8 mouse cellular contexts compared by ENCODE assay signal in the genomic region with DNA sequence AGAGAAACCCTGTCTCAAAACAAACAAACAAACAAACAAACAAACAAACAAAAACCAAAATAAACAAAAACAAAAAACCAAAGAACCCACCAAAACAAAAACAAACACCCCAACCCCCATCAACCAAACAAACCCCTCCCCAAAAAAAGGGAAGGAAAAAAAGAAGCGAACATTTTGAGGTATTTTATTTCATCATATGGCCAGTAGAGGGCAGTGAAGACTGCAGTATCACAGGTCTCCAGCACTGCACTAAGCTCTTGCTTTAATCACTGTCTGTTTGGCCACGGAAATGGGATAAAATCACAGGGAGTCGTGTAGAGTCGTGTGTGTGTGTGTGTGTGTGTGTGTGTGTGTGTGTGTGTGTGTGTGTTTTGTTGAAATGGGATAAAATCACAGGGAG. TPM values are rescaled to one million over a fixed set of nuclear protein-coding genes. Genes with fewer than 3 reads are reported as not detected.
DNase-seq lines count a peak whose midpoint lies in the region; ATAC-seq and TF ChIP-seq lines count a peak whose summit lies in the region.

No protein-coding gene starts in this region.

- H3K27ac ChIP-seq in left cerebral cortex, adult 2 months, result no peak overlapping the region

- peak; percentile 33 to 46; a peak in 2 of 4 replicates for ATAC-seq in hematopoietic stem cell, adult 5-6 weeks (replicated peaks in 1 of 2; ENCODE audit: insufficient read depth in 1 of 2, low FRiP score in 2 of 2, low TSS enrichment in 1 of 2, low read depth in 1 of 2, poor library complexity in 2 of 2, severe bottlenecking in 2 of 2)
- ATAC-seq in megakaryocyte-erythroid progenitor cell, adult 5-6 weeks (replicated peaks; ENCODE audit: low FRiP score, low TSS enrichment, poor library complexity, severe bottlenecking), result no peak

- no peak overlapping the region for H3K4me3 ChIP-seq in left cerebral cortex, adult 2 months

- TF ChIP-seq CTCF in left cerebral cortex, adult 2 months (IDR thresholded peaks at IDR 0.05), result peak; percentile 66

- intact Hi-C loops in left cerebral cortex, adult 2 months (cut with DNase I), result no loop called here
- intact Hi-C loops in left cerebral cortex, postnatal 36 days (cut with DNase I), result loop anchor here (2.0 to 10.0 kb wide), 2 partner anchors 315 to 347 kb away; a partner anchor contains a TSS

- DNase-seq in adrenal gland, postnatal 14 days, result peak; percentile 40
- DNase-seq in adrenal gland, adult 18-20 months (ENCODE audit: low spot score in 2 of 2), result no peak
- DNase-seq in left cerebral cortex, adult 2 months (ENCODE audit: extremely low spot score in 1 of 2, low spot score in 2 of 2), result no peak
- DNase-seq in left cerebral cortex, postnatal 36 days (ENCODE audit: low spot score in 2 of 2), result no peak
- peak; percentile 30 for DNase-seq in MEL-GATA-1-ER (ENCODE audit: extremely low read depth, low read depth)
- no peak for DNase-seq in urinary bladder, adult 2 months (ENCODE audit: low spot score)

RNA-seq across cellular contexts. Expression of a gene that starts 4.6 kb away (rescaled TPM):
- 8.4 and 9.7 TPM in 2 replicates for total RNA-seq in adrenal gland, postnatal 14 days (2021)
- total RNA-seq in adrenal gland, adult 18-20 months (2021), result 1 to 10 TPM; 7.1 to 8.4 TPM
- 1 to 10 TPM; 6.5 to 6.9 TPM for total RNA-seq in left cerebral cortex, adult 2 months (2021)
- 1 to 10 TPM; 6.0 to 6.1 TPM for total RNA-seq in left cerebral cortex, postnatal 36 days (2021)
- 5.4 and 6.2 TPM in 2 replicates for total RNA-seq in hematopoietic stem cell, adult 5-6 weeks (2017)
- 4.4 and 5.0 TPM in 2 replicates for polyA plus RNA-seq in urinary bladder, adult 2 months (2012; rRNA removed)
- 7.6 and 14.2 TPM in 2 replicates for total RNA-seq in megakaryocyte-erythroid progenitor cell, adult 5-6 weeks (2014; fragmentation: Nextera tagmentation)
- total RNA-seq in megakaryocyte-erythroid progenitor cell, adult 5-6 weeks (2017), result 6.5 and 9.5 TPM in 2 replicates

Comparison
In these comparisons a context has a peak if more than half of its experiments do, and no peak if none do; other contexts are left out.
1. DNase-seq: peak in adrenal gland, postnatal 14 days (single experiment) and MEL-GATA-1-ER (single experiment); none in adrenal gland, adult 18-20 months (0 of 2), left cerebral cortex, adult 2 months (0 of 2), left cerebral cortex, postnatal 36 days (0 of 2) and urinary bladder, adult 2 months (single experiment).